Mouse (Mus musculus) c-Kit-positive CD71-positive TER-119-negative erythroid progenitor cells, embryonic 14.5 days (primary cell): ENCODE results near the gene Scfd2.

Experiments used
- DNase-seq: peaks from one replicate; pipeline ENCODE4 v3.0.0-alpha.2; 2013; ENCODE audit warnings: low read depth

Scfd2 gene

GRCm38 (mm10) chr5:74173162-74173844 lies 358.3 kb downstream of the Scfd2 start:
- no peak for DNase-seq

GRCm38 (mm10) chr5:74172208-74172607 lies 359.4 kb downstream of the Scfd2 start:
- DNase-seq, result no peak

GRCm38 (mm10) chr5:74171768-74172167 lies 359.8 kb downstream of the Scfd2 start:
- no peak for DNase-seq

- no peak for DNase-seq
These were observed 363.5 kb downstream of the Scfd2 start for GRCm38 (mm10) chr5:74168085-74168484.

- no peak for DNase-seq
These were observed 364.9 kb downstream of the Scfd2 start for GRCm38 (mm10) chr5:74166642-74167041.

GRCm38 (mm10) chr5:74164547-74164946 lies 367.0 kb downstream of the Scfd2 start:
- no peak for DNase-seq

- no peak for DNase-seq
These were observed 368.4 kb downstream of the Scfd2 start for GRCm38 (mm10) chr5:74163141-74163540.

- DNase-seq, result no peak
These were observed 369.5 kb downstream of the Scfd2 start for GRCm38 (mm10) chr5:74162013-74162412.

GRCm38 (mm10) chr5:74161297-74161926 lies 370.1 kb downstream of the Scfd2 start:
- no peak for DNase-seq

GRCm38 (mm10) chr5:74160349-74160748 lies 371.2 kb downstream of the Scfd2 start:
- no peak for DNase-seq

GRCm38 (mm10) chr5:74159906-74160305 lies 371.7 kb downstream of the Scfd2 start:
- no peak for DNase-seq

- no peak for DNase-seq
These were observed 372.5 kb downstream of the Scfd2 start for GRCm38 (mm10) chr5:74158929-74159632.

- no peak for DNase-seq
These were observed 375.7 kb downstream of the Scfd2 start for GRCm38 (mm10) chr5:74155860-74156351.
